Mouse (Mus musculus) ovary, postnatal 36 days (tissue): ENCODE results near the gene Gimap1.

Source experiments
- DNase-seq: peaks from one replicate; pipeline ENCODE4 v3.0.0; 2022; ENCODE audit warnings: low spot score, mixed read lengths

Gimap1 gene

DNA sequence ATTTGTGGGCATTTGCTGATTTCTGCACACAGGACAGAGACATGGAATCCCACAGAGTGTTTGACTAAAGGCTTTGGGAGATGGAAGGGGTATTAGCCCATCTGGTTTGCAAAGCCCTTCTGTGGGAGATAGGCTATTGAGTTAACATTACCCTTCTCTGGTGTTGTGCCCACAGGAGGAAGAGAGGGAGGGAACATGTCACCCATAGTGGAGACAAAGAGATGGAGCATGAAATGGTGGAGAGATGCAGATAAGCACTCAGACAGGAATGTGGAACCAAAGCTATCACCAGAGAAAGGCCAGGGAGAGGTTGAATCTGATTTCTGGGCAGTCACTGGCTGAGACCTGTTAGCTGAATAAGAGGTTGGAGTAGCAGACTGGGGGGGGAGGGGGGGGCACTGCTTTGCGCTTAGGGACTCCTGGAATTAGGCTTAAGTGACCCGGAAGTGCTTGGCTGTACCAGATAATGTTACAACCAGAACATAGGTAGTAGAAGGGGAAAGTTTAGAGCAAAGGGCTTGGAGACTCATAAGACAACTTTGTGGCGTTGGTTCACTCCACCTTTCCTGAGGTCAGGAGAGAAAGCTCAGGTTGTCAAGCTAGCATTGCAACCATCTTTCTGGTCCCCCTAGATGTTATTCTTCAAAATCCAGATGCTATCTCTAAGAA, 1.8 kb downstream of the Gimap1 start:
- DNase-seq = no peak

DNA sequence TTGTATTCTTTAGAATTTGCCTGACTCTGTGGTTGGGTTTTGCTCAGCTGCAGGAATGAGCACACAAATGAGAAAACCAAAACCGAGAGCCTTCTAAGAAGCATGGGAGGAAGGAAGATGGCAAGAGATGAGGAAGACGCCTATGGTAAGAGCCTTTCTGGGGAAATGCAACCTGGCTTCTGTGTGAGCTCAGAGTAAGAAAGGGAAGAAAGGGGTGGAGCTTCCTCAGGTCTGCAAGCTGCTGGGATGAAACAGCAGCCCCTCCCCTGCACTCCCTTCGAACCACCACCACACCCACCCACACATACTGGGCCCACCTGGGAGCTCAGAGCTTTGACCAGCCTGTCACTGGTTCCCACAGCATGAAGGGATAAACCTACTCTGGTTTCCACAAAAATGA, 2.4 kb downstream of the Gimap1 start:
- DNase-seq = no peak

DNA sequence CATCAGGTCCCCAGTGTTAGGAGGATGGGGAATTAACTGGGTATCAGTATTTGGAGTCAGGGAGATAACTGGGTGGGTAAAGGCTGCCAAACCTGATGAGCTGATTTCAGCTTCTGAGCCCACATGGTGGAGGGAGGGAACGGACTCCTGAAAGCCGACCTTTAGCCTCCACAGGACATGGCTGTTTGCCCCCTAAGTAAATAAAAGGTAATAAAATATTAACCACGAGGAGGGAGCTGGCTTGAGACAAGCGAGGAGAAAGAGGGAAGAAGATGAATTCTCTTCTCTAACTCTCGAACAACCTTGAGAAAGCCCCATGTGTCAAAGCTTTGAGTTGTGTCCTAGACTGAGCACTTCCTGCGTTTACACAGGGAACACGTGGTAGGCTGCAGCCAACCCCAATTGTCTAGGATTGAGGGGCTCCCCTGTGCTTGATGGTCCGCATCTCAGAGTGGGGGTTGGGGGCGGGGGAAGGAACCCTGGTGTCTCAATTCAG, 2.9 kb downstream of the Gimap1 start:
- DNase-seq = no peak

DNA sequence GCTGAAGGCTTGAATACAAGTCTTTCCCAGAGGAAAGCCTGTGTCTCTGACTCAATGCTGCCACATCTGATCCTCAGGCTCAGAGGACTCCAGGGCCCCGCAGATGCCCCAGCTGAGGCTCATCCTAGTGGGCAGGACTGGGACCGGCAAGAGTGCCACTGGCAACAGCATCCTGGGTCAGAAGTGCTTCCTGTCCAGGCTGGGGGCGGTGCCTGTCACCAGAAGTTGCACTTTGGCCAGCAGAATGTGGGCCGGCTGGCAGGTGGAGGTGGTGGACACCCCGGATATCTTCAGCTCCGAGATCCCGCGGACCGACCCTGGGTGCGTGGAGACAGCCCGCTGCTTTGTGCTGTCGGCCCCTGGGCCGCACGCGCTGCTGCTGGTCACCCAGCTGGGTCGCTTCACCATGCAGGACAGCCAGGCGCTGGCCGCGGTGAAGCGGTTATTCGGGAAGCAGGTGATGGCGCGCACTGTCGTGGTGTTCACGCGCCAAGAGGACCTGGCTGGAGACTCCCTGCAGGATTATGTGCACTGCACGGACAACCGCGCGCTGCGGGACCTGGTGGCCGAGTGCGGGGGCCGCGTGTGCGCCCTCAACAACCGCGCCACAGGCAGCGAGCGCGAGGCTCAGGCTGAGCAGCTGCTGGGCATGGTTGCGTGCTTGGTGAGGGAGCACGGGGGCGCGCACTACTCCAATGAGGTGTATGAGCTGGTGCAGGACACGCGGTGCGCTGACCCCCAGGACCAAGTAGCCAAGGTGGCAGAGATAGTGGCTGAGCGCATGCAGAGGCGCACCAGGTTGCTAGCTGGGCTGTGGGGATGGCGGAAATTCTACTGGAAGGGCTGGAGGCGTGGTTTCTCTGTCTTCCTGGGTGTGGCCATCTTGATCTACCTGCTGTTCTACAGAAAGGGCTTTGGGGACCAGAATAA, 3.8 kb downstream of the Gimap1 start:
- no peak for DNase-seq

DNA sequence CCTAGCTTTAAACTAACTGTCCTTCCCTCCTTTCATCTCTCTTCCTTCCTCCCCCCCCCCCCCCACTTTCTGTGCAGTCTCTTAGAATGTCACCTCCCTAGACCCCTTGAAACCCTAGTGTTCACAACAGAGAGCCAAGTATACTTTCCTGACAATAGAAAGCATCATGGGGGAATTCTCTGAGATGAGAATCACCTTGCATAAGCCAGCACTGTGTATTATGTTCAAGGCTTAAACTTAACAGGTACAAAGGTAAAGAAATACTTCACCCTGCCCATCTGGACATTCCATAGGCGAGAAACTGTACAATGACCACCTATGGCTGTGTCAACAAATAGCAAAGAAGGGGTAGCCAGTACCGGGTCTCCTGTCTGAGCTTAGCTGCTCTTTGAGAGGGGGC, 6.6 kb downstream of the Gimap1 start:
- DNase-seq = no peak

DNA sequence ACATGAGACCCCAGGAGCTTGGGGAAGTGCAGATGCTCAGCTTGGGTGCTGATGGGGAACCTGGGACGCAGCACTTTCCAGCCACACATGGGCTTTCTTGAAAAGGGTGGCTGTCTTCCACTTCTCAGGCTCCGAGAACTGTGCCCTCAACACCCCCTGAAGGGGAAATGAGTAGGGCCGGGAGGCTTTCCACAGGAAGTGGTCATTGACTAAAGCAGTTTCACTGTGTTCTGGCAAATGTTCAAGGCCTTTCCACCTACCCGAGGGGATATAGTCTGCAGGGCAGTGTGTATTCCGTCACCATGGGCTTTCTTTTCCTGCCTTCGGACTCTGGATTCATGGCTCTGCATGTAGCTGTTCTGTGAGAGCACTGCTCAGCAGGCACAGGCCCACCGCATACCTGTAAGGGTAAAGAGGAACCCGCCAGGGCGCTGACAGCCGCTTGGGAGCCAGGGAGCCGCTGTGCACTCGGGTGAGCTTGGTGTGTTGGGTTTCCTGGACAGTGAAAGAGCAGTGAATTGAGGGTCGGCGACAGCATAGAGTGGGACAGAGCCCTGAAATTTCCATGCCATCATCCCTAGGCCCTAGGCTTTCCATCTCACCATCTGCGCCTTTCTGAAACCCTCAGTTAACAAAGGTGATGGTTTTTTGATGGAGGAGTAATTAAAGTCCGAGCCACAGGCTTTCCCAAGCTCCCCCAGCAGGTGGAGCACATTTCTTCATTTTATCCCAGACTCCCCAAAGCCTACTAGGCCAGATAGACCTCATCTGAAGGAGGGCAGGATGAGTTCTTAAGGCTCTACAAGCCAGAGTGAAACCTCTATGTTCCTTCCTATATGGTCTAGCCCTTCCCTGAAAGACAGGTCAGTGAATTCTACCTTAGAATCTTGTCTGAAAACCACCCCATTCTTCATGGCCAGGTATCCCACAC, 7.4 kb downstream of the Gimap1 start, which contains the start of gene Gimap5:
Gimap5 (plus strand) TSS at position 239 of the 931 bp plus-strand sequence.
- DNase-seq = no peak

DNA sequence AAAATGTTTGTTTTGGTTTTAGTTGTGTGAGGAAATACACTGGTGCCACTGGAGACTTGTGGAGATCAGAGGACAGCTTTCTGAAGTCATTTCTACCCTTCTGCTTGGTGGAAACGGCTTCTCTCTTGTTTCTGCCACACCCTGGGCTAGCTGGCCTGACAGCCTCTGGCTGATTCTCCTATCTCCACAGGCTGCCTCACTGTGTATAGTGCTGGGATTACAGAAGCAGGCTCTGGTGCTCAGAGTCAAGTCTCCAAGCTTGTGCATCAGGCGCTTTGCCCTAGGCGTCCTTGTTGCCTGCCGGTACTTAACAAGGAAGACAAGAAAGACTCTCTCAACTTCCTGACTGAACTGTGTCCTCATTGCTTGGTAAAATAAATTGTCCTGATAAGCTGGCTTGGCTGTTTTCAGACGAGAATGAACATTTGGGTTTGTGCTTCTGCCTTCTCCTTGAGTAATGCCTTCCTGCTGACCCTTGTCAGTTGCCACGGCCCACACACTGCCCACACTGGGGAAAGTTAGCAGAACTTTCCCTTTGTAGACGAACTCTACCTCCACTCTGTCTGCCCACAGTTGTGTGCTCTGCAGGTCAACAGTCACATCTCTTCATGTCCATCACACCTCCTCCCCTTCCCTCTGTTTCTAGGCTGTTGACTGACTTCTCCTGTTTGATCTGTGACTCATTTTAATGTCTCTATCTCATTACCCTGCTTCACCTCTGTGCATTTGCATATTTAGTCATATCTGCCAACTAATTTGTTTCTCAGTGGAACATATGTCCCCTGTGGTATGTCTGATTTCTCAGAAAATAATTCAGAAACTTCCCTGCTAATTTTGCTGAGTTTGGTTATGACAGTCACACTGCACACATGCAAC, 8.5 kb downstream of the Gimap1 start:
- DNase-seq = no peak

DNA sequence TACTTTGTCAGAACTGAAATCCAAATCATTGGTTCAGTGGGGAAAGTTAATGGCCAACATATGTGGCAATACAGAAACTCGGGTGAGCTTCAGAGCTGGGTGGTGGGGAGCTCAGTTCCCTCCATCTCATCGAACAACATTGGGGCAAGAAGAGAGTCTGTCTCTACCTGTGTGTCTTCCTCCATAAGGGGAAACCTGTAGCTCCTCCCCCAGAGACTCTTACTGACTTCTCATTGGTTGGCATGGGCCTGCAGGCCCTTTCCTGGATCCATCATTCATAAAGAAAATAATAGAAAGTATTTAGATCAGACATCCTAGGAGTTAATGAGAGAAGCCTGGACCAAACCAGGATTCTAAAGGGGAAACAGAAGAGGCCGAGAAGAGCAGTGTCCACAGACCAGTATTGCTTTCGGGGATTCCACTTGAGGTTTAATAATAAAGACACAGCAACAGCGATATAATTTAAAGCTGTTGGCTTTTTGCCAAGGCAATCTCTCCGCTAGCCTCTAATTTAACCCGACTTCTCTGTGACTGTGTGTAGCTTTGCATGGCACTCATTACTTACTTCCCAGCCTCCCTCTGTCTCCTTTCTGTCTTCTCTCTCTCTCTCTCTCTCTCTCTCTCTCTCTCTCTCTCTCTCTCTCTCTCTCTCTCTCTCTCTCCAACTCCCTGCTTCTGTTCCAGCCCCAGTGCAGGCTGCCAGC, 24.9 kb downstream of the Gimap1 start:
- DNase-seq = no peak

DNA sequence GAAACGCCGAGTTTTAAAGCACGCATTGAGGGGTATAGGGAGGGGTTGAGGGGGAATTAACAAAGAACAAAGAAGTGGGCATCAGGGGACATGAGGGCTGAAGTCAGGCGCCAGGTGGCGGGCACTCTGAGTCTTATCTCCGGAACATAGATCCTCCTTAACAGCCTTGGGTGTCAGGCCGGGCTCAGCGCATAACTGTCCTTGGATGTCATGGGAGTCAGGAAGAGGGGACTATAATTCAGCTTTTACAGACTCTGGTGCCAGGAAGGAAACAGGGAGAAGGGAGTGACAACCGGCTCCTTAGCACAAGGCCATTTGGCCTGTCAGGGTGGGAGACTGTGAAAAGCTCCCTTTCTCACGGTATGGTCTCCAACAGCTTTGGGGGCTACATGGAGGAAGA, 25.6 kb downstream of the Gimap1 start:
- no peak for DNase-seq

DNA sequence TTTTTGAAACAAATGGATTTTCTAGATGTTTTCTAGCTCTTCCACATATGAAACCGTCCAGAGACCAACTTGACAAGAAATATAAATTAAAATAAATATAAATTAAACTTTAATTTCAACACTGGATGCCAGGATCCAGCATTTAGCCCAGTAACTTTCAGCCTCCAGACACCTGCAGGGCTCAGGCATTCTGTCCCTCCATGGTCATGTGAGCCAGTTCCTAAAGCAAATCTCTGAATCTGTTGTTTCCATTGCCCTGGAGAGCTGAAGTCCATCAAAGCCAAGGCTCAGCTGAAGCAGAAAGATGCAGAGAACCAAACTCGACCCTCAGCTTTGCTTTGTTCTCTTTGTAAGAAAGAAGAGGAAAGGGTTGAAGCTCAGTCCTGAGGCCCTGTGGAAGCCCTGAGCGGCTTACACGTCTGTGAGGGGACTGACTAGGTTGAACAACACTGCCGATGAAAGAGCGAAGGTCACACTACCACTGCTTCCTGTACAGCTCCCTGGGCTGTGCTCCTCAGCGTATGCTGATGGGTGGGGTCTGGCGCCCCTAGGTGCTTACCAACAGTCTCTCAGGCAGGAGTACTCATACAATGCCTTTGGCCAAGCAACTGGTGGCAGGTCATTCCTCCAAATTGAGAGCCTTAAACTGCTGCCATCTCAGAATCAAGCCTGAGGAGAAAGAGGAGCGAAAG, 29.5 kb downstream of the Gimap1 start:
- DNase-seq = no peak

DNA sequence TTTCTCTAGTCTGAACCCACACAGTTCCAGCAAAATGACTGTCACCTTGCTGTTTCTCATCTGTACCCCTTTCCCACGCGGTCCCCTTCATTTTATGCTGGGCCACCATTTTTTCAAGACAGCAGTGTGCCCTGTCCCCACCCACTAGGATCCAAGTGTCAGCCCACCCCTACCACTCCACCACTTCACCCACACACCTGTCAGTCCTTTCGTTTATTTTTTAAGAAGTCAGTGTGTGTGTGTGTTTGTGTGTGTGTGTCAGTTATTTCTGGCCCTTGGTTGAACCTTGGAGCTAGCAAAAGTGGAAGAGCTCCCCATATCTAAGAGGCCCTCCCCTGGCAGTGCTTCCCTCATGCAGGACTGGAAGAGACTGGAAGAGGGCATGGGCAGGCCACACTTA, 30.1 kb downstream of the Gimap1 start:
- no peak for DNase-seq

DNA sequence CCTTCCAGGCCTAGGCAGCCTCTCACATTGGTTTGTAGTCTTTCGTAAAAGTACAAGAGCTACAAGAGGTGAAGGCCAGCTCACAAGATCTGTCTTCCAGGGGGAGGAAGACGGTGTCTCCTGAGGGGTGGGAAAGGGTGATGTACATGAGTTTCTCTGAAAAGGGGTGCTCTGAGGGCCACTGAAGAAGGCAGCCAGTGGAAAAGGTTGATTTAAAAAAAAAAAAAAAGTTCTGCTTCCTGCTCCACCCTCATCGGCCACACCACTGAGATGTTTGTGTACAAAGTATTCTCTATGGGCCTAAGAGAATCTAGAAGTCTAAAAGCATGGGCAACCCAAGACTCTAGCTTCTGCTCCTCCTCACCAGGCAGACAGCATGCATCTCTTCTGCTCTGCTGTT, 31.8 kb downstream of the Gimap1 start, which contains the start of gene Gimap3:
Gimap3 (minus strand) TSS at position 156 of the 400 bp plus-strand sequence.
- DNase-seq = no peak

DNA sequence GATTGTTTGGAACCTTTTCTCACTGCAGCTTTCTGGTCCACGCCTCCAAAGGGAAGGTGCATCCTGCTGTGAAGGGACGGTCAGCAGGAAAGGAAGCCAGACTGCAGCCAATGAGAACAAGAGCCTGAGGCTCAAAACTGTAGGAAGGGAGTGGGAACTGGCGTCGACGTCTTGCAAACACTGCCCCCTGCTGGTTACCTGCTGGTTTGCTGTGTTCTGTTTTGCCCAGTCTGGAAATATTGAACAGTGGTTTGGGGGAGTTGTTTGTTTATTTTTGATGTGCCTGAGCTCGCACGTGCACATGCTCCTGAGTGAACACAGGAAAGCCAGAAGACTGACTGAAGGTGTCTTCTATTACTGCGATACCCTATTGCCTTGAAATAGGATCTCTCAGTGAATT, 33.2 kb downstream of the Gimap1 start:
- DNase-seq = peak; percentile 73

DNA sequence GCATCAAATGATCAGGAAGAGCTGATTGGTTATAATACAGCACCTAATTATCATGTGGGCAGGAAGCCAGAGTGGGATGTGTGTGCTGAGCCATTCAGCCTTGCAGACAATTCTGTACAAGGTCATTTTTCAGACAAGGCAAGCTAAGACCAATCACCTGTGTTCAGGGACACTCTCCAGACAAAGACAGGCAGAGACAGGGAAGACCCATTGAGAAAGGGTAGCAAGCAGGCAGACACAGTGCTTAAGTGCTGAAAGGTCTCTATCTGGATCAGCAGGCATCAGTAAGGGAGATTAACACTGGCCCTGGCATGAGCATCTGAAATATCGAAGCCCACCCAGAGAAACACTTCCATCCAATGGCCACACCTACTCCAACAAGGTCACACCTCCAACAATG, 45.6 kb downstream of the Gimap1 start:
- DNase-seq = no peak

DNA sequence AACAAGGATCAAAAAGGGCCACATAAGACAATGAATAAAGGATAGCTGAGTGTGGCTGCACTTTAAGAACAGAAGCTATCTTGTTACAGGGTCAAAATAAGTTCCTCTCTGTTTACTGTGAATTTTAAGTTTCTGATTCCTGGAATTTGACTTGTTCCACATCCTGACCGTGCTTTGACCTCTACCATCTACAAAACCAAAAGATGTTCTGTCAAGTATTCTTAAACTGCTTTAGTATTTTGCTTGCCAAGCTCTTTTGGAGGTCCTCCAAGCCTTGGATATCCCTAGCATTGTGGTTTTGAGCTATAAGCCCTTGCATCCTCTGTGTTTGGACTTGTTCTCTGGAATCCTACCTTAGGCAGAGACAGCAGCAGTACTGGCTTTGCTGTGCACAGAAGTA, 46.3 kb downstream of the Gimap1 start:
- DNase-seq = no peak

DNA sequence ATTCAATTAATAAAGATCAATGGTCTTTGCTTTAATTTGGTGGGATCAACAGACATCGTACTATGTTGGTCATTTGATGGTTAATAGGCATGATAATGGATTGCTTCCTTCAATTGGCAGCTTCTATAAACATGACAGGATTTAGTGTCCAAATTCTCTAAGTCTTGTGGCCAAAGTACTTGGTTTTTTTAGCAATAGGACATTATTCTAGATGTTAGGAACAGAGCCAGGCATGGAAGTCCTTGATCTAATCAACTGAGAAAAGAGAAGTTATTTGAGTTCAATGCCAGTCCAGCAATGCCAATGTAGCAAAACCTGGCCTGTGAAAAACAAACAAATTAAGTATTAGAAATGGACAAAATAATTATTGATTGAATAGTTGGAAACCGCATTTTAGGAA, 46.7 kb downstream of the Gimap1 start:
- DNase-seq = no peak

DNA sequence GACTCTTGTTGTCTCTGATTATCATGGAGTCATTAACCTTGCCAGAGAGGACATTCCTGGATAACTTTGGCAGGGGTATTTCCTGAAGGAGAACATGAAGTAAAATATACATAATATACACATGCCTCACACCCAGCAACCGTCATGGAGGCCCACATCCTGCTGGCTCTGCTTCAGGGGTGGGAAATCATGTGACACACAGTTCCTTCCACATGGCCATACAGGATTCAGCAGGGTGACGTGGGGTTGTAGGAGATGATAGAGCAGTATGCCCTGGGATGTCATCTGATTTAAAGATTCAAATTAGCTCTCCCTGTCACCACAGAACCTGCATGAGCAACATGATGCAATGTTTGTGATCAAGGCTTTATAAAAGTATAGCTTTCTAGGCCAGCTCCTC, 49.0 kb downstream of the Gimap1 start:
- no peak for DNase-seq
